Mouse (Mus musculus) C2C12 (cell line): ENCODE measurements around the gene Trappc4. TPM values are rescaled to one million over a fixed set of nuclear protein-coding genes. Genes with fewer than 3 reads are reported as not detected.

Source experiments
- H3K27me3 ChIP-seq: one replicate; pipeline ENCODE4 v1.6.1; 2011; ENCODE audit not compliant: control insufficient read depth, insufficient read depth, insufficient read length
- H3K36me3 ChIP-seq: one replicate; pipeline ENCODE4 v1.6.1; 2011; ENCODE audit not compliant: control insufficient read depth, insufficient read depth
- H3K4me3 ChIP-seq: one replicate; pipeline ENCODE4 v1.5.1; 2011; ENCODE audit warnings: mild to moderate bottlenecking, control low read depth; ENCODE audit not compliant: poor library complexity, insufficient read depth, severe bottlenecking
- H3K79me2 ChIP-seq: one replicate; pipeline ENCODE4 v1.6.1; 2011; ENCODE audit not compliant: control insufficient read depth, insufficient read depth
- H3K79me3 ChIP-seq: one replicate; pipeline ENCODE4 v1.6.1; 2011; ENCODE audit warnings: low read depth, control low read depth
- H3ac ChIP-seq: one replicate; pipeline ENCODE3; 2011; ENCODE audit warnings: low read depth; ENCODE audit not compliant: control insufficient read depth, insufficient read length
- CEBPB ChIP-seq: IDR thresholded peaks from one replicate; pipeline ENCODE4 v1.6.1; 2011; ENCODE audit warnings: low read depth, mild to moderate bottlenecking, control low read depth, moderate library complexity
- CTCF ChIP-seq: IDR thresholded peaks from one replicate; pipeline ENCODE4 v1.5.1; 2011; ENCODE audit not compliant: control insufficient read depth, insufficient read depth, insufficient read length
- FOSL1 ChIP-seq: IDR thresholded peaks from one replicate; pipeline ENCODE4 v1.8.0; 2011; ENCODE audit warnings: mild to moderate bottlenecking, low read length; ENCODE audit not compliant: poor library complexity, insufficient read depth, severe bottlenecking
- MAX ChIP-seq: IDR thresholded peaks from one replicate; pipeline ENCODE4 v1.6.1; 2011; ENCODE audit warnings: mild to moderate bottlenecking, control low read depth
- MYOD1 ChIP-seq: IDR thresholded peaks from one replicate; pipeline ENCODE4 v1.6.1; 2011; ENCODE audit warnings: low read depth; ENCODE audit not compliant: control insufficient read depth, insufficient read length
- MYOG ChIP-seq: IDR thresholded peaks from one replicate; pipeline ENCODE4 v1.6.1; 2011; ENCODE audit not compliant: control insufficient read depth, insufficient read length; ENCODE audit errors: extremely low read depth
- USF1 ChIP-seq: IDR thresholded peaks from one replicate; pipeline ENCODE4 v1.6.1; 2011; ENCODE audit warnings: low read depth, mild to moderate bottlenecking, control low read depth, moderate library complexity
- polyA plus RNA-seq: library from polyadenylated mRNA; unstranded; fragments of >200 nt; fragmentation: generic; extraction: Trizol; gene quantifications from one replicate; pipeline ENCODE4 v1.2.1, GENCODE M21; 2012; ENCODE audit warnings: missing spikeins

Trappc4 gene
- polyA plus RNA-seq, 1 experiment, result 149 TPM

DNA sequence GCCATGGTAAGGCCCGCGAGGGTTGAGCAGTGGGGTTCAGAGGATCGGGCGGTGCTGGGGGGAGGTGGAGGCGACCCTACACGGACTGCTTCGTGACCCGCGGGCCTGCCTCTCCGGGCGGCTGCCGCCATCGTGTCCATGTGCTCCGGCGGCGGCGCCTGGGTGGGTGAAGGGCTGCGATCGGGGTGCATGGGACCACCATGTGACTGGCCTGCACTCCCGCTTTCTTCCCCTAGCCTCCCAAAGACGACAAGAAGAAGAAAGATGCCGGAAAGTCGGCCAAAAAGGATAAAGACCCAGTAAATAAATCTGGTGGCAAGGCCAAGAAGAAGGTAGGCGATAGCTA is 325 bp upstream of the Trappc4 start:
- peak overlapping the region; percentile 88 for H3ac ChIP-seq
- peak overlapping the region; percentile 85 for H3K4me3 ChIP-seq
- peaks cover 76% of the 10 kb centered on the region for H3K36me3 ChIP-seq
- H3K27me3 ChIP-seq, result no peaks in the 10 kb centered on the region
- peaks cover 63% of the 10 kb centered on the region for H3K79me2 ChIP-seq
- no peak for TF ChIP-seq MYOG
- TF ChIP-seq CEBPB, result no peak
- TF ChIP-seq FOSL1, result no peak
- no peak for TF ChIP-seq CTCF
- TF ChIP-seq MYOD1, result no peak
- peaks cover 38% of the 10 kb centered on the region for H3K79me3 ChIP-seq

DNA sequence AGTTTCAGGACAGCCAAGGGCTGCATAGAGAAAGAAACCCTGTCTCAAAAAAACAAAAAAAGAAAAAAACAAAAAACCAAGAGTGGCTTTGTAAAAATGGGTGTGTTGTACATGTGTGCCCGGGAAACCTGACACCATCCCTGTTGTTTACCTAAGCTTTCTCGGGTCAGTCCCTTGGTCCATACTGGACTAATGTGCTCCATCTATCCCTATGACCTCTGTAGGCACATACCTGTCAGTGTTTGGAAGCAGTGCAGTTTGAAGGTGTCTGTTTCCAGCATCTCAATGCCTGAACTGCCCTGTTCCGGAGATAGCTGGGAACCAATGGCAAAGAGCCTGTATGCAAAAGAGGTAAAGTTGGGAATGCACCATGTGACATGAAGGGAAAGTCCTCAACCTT is 2.4 kb downstream of the Trappc4 start:
- no peak overlapping the region for H3K4me3 ChIP-seq
- TF ChIP-seq FOSL1 (no peak), USF1 (no peak), CTCF (no peak), MYOG (no peak), CEBPB (no peak), MAX (no peak), MYOD1 (no peak)
- no peaks in the 10 kb centered on the region for H3K27me3 ChIP-seq
- H3K79me3 ChIP-seq, result peaks cover 36% of the 10 kb centered on the region
- H3K79me2 ChIP-seq, result peaks cover 51% of the 10 kb centered on the region
- H3K36me3 ChIP-seq, result peaks cover 63% of the 10 kb centered on the region
- no peak overlapping the region for H3ac ChIP-seq

DNA sequence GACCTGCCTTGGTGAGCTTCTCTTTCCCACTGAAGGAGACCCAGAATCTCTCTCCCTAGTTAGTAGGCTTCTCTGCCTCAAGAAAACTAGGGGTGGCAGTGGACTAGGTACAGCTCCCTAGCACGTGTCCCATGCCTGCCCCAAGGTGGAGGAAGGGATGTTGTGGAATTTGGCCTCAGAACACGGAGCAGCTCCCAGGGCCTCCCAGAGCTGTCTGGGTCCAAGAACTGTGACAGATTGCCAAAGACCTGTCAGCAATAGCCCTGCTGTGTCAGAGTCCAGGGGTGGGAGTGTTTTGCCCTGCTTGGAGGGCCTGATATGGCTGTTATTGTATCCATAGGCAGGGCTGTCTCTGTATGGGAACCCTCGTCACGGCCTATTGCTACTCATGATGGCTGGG is 6.3 kb downstream of the Trappc4 start:
- Histone ChIP-seq H3K27me3 (no peaks in the 10 kb centered on the region), H3K4me3 (no peak overlapping the region), H3K79me3 (peaks cover 8% of the 10 kb centered on the region), H3ac (no peak overlapping the region), H3K36me3 (peaks cover 42% of the 10 kb centered on the region), H3K79me2 (peaks cover 17% of the 10 kb centered on the region)
- TF ChIP-seq CEBPB (no peak), CTCF (no peak), FOSL1 (no peak), MYOG (no peak), MAX (no peak), MYOD1 (no peak), USF1 (no peak)

DNA sequence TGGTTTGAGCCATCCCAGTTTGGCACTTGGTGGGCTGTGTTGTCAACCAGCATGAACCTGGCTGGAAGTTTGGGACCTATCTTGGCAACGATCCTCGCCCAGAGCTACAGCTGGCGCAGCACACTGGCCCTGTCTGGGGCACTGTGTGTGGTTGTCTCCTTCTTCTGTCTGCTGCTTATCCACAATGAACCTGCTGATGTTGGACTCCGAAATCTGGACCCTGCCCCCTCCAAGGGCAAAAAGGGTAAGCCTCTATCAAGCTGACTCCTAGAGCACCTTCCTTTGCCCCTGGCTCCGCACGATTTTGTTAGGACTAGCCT is 7.6 kb downstream of the Trappc4 start:
- TF ChIP-seq FOSL1 (no peak), MYOG (no peak), USF1 (no peak), MYOD1 (no peak), CEBPB (no peak), CTCF (no peak)
- no peak overlapping the region for H3K4me3 ChIP-seq
- no peak overlapping the region for H3ac ChIP-seq
- H3K36me3 ChIP-seq, result peaks cover 32% of the 10 kb centered on the region
- H3K79me3 ChIP-seq, result peaks cover 2% of the 10 kb centered on the region
- no peaks in the 10 kb centered on the region for H3K27me3 ChIP-seq
- H3K79me2 ChIP-seq, result peaks cover 3% of the 10 kb centered on the region

DNA sequence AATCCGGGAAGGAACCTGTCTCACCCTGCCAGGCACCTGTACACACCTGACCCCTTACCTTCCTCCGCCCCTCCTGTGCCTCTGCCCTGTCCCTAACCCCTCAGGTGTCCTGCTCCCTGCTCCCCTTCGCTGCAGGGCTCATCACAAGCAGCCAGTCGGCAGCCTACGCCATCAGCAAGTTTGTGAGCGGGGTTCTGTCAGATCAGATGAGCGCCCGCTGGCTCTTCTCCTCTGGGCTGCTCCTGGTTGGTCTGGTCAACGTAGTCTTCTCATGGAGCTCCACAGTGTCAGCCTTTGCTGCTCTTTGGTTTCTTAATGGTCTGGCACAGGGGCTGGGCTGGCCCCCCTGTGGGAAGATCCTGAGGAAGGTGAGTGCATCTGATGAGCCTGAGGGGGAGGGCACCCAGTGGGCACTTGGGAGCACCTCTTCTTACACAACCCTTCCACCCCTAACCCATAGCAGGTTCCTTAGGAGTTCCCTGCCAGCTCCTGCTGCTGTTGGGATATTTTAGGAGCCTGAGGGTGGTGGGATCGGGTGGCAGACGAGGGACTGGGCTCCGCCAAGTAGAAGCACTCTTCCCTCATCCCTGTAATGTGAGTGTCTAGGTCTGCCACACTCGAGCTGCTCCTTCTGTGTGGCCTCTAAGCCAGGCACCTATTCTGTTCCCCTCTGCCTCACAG is 8.1 kb downstream of the Trappc4 start:
- peaks cover under 1% of the 10 kb centered on the region for H3K79me3 ChIP-seq
- no peak for TF ChIP-seq MYOG
- H3K27me3 ChIP-seq, result no peaks in the 10 kb centered on the region
- H3K36me3 ChIP-seq, result peaks cover 27% of the 10 kb centered on the region
- H3K79me2 ChIP-seq, result no peaks in the 10 kb centered on the region
- H3ac ChIP-seq, result no peak overlapping the region
- no peak overlapping the region for H3K4me3 ChIP-seq

DNA sequence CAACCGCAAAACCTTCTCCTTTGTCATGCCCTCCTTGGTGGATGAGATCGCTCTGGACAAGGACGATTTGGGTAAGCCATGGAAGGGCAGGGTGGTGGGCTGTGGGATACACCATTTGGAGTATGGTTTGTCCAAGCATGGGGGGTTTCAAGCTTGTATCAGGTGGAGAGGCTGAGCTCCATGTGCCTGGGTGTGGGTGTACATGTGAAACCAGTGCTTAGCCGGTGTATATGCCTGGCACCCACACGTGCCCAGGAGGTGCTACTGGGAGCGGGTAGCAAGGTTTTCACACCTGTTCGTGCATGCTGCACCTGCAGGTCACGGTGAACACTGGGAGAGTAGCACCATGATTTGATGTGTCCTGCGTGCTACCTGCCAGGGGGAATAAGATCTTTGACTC is 8.8 kb downstream of the Trappc4 start:
- Histone ChIP-seq H3ac (no peak overlapping the region), H3K27me3 (no peaks in the 10 kb centered on the region), H3K36me3 (peaks cover 20% of the 10 kb centered on the region), H3K4me3 (no peak overlapping the region), H3K79me3 (no peaks in the 10 kb centered on the region), H3K79me2 (no peaks in the 10 kb centered on the region)
- no peak for TF ChIP-seq CEBPB
- TF ChIP-seq USF1, result no peak
- TF ChIP-seq FOSL1, result no peak
- no peak for TF ChIP-seq MYOD1
- no peak for TF ChIP-seq MYOG
- TF ChIP-seq CTCF, result no peak
- TF ChIP-seq MAX, result no peak
